Mouse (Mus musculus): Measurements from ENCODE around the gene Arhgap8. TPM values are rescaled to one million over a fixed set of nuclear protein-coding genes. Genes with fewer than 3 reads are reported as not detected.

Arhgap8 gene
- total and polyA plus RNA-seq, 3 experiments = not detected

DNA sequence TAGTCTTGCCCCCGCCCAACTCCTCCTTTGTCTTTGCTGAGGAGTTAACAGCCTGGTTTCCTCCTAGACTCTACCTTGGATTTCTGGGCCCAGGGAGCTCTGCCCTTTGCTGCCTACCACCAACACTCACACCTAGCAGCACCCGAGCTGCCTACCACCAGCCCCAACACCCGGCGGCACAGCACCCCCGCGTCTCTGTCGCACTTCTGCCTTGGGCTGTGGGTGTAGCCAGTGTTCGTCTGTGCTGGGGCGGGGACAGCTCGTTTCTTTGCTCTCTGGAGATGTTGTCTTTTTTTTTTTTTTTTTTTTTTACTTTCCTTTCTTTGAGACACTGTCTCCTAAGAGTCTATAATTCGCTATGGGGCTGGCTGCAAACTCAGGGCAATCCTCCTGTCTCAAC lies 41.9 kb upstream of the Arhgap8 start (continued):
- TF ChIP-seq MYB (IDR thresholded peaks at IDR 0.05; ENCODE audit: low read depth, low read length) (no peak), MEF2A (IDR thresholded peaks at IDR 0.05; ENCODE audit: extremely low read depth, insufficient replicate concordance, low read depth, low read length, poor library complexity, severe bottlenecking) (no peak)

DNA sequence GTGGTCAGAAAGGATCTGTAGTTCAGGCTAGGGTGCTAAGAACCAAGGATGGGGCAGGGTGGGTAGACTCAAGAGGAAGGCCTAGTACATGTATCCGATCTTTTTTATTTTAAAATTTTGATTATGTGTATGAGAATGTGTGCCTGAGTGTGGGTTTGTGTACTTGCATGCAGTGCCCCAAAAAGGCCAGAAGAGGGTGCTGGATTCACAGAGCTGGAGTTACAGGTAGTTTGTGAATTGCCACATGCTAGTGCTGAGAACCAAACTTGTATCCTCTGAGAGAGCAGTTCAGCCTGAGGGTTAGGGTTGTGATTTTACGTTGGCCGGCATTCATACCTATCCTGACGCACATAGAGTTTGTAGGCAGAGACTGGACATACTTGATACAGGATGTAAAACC lies 40.8 kb upstream of the Arhgap8 start:
- Histone ChIP-seq H3K27me3 (ENCODE audit: control insufficient read depth in 1 of 2, insufficient read depth in 2 of 2, low read length in 2 of 2) (no peaks in the 10 kb centered on the region), H3K79me2 (ENCODE audit: control insufficient read depth, insufficient read depth, low read length, poor library complexity) (no peaks in the 10 kb centered on the region), H3K36me3 (ENCODE audit: control insufficient read depth in 1 of 2, insufficient read depth in 2 of 2, low read length in 2 of 2) (no peaks in the 10 kb centered on the region), H3K27ac (ENCODE audit: control insufficient read depth, low read depth, low read length) (no peak overlapping the region), H3K9me3 (replicated peaks; ENCODE audit: insufficient read depth, low read length) (no peaks in the 10 kb centered on the region), H3K4me3 (ENCODE audit: control insufficient read depth in 1 of 2, insufficient read depth in 1 of 2, low read depth in 2 of 2, low read length in 2 of 2) (no peak overlapping the region), H3K9ac (ENCODE audit: control insufficient read depth, low read depth, low read length, poor library complexity, severe bottlenecking) (no peak overlapping the region), H3K4me1 (ENCODE audit: control insufficient read depth in 1 of 2, insufficient read depth in 2 of 2, low read length in 2 of 2) (no peaks in the 10 kb centered on the region)
- no peak for DNase-seq (ENCODE audit: low read depth, low spot score)
- TF ChIP-seq NRF1 (IDR thresholded peaks at IDR 0.05; ENCODE audit: insufficient read depth, low read depth, low read length, poor library complexity, severe bottlenecking) (no peak), CTCF (IDR thresholded peaks at IDR 0.05 in 2 of 3, conservative IDR thresholded peaks at IDR 0.05 in 1 of 3; ENCODE audit: control insufficient read depth in 1 of 3, insufficient read depth in 1 of 3, low read depth in 2 of 3, low read length in 3 of 3, poor library complexity in 1 of 3, severe bottlenecking in 1 of 3) (peak in 2 of 3 experiments; percentile 2 to 7; a peak in 1 of 6 replicates)

DNA sequence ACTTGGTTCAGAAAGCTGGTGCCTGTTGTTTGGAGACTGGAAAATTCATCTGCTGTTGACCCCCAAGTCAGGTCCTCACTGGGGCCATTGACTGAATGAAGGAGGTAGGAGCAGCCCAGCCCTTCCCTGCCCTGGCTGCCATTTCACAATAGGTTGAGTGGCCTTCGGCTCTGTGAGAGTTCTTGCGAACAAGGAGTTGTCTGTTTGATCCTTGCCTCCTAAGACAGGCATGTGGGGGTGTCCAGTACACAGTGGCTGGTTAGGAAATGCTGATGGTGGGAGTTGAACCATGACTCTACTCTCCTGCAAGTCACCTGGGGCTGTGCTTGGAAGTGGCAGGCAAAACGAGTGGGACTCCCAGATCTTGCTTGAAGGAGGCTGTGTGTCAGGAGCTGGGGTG lies 40.1 kb upstream of the Arhgap8 start:
- DNase-seq (ENCODE audit: low read depth, low spot score) = no peak
- TF ChIP-seq E2F4 (IDR thresholded peaks at IDR 0.05; ENCODE audit: borderline replicate concordance, low read depth, low read length) (no peak), MAFK (IDR thresholded peaks at IDR 0.05; ENCODE audit: borderline replicate concordance, low read depth, low read length) (no peak), USF1 (IDR thresholded peaks at IDR 0.05; ENCODE audit: low read depth, low read length) (no peak), POLR2AphosphoS2 (IDR thresholded peaks at IDR 0.05; ENCODE audit: low read length) (no peak), BHLHE40 (IDR thresholded peaks at IDR 0.05; ENCODE audit: borderline replicate concordance, low read depth, low read length) (no peak), POLR2AphosphoS5 (IDR thresholded peaks at IDR 0.05; ENCODE audit: borderline replicate concordance, low read depth, low read length) (no peak), MYB (IDR thresholded peaks at IDR 0.05; ENCODE audit: low read depth, low read length) (no peak), CHD2 (IDR thresholded peaks at IDR 0.05; ENCODE audit: low read length) (no peak), CHD1 (IDR thresholded peaks at IDR 0.05; ENCODE audit: low read depth, low read length) (no peak)
- Histone ChIP-seq H3K36me3 (ENCODE audit: control insufficient read depth in 1 of 2, insufficient read depth in 2 of 2, low read length in 2 of 2) (no peaks in the 10 kb centered on the region), H3K27me3 (ENCODE audit: control insufficient read depth in 1 of 2, insufficient read depth in 2 of 2, low read length in 2 of 2) (no peaks in the 10 kb centered on the region), H3K27ac (ENCODE audit: control insufficient read depth, low read depth, low read length) (no peak overlapping the region), H3K9me3 (replicated peaks; ENCODE audit: insufficient read depth, low read length) (no peaks in the 10 kb centered on the region), H3K4me1 (ENCODE audit: control insufficient read depth in 1 of 2, insufficient read depth in 2 of 2, low read length in 2 of 2) (no peaks in the 10 kb centered on the region), H3K79me2 (ENCODE audit: control insufficient read depth, insufficient read depth, low read length, poor library complexity) (no peaks in the 10 kb centered on the region), H3K9ac (ENCODE audit: control insufficient read depth, low read depth, low read length, poor library complexity, severe bottlenecking) (no peak overlapping the region), H3K4me3 (ENCODE audit: control insufficient read depth in 1 of 2, insufficient read depth in 1 of 2, low read depth in 2 of 2, low read length in 2 of 2) (no peak overlapping the region)

Data from MEL (cell line).